Mouse (Mus musculus) ES-CJ7 (cell line): ENCODE data around the gene Hagh.

Source experiments
- DNase-seq: peaks from one replicate; pipeline ENCODE4 v3.0.0; 2011; ENCODE audit warnings: low read depth, low spot score

The Hagh gene

DNA sequence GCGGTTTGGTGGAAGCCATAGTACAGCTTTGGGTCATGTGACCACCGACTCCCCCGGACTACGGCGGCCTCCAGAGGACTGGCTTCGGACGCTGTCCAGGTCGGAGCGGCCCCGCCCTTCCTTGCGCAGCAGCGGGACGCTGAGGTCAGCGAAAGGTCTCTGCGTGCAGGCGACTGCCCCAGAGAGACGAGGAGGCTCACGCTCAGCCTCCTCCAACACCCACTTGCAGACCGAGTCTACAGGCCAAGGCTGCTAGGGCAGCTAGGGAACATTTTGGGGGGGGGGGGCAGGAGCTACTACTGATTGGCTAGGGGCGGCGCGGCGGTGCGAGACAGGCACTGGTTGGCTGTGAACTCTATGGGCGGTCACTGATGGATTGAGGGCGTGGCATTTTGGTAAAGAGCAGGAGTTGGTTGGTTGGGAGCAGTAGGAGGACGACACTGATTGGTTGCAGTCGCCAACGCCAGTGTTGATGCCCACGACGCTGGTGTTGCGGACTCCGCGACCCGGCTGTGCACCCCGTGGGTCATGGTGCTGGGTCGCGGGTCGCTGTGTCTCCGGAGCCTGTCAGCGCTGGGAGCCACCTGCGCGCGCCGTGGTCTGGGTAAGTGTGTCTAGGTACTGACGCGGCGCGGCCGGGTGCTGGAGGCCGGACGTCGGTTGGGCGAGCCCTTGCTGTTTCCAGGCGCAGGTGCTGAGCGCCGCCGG, 10.3 kb downstream of the Hagh start, which contains the start of gene Fahd1:
Fahd1 (minus strand) TSS at position 300 of the 708 bp plus-strand sequence.
- DNase-seq: peak; percentile 99

GRCm38 (mm10) chr17:24850773-24851127, 10.8 kb downstream of the Hagh start:
- DNase-seq: no peak

DNA sequence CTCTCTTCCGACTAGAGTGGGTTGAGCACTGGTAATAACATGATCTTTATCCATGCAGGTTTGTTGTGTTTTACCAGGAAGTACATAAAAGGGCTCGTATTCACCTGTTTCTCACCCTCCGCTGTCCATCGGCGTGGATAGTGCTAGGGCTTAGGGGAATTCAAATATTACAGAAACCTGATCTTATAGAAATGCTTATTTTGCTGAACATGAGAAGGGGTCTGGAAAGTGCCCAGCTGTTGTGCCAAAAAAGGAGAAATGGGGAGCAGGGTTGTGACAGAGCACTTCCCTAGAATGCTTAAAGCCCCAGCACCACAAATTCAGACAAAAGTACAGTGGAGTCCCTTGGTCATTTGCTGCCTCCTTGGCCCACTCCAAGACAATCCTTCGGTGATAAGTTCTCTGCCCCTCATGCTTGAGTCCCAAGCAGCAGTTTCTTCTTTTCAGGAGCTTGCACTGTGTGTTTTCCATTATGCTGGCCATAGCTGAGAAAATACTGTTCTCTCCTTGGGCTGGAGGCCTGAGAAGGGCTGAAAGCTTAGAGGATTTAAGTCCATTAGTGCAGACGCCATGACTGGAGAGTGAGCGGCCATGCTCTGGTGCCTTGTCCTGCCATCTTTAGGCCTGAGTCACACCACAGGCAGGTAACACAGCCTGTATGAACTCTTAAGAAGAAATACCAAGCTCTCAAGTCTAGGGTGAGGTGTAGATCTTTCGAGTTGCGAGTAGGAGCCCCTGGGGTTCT, 11.6 kb downstream of the Hagh start:
- DNase-seq: no peak

DNA sequence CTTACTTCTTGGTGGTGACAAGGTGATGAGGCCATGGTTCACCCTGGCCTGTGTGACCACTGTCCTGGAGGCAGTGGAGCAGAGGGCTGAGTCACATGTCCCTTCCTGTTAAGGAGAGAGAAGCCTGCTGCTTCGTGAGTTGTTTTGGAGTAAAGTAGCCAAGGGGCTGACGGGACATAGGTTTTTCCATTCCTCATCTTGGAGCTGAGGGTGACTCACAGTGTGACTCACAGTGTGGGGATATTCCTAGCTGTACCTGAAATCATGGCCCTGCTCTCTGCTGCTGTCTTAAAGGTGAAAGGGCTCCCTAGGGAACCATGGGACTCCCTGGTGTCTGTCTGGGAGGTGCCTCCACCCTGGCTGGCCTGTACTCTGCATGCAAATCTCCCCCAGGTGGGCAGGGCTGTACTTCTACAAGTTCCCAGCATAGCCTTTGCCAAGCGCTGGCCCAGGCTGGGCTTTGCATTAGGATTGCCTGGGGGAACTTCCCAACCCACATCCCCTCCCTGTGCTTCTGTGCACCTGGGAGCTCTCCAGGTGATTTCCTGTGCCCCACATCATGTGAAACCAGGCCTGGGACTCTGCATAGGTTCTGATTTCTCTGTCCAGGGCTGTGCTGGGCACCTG, 16.0 kb downstream of the Hagh start:
- DNase-seq: no peak

DNA sequence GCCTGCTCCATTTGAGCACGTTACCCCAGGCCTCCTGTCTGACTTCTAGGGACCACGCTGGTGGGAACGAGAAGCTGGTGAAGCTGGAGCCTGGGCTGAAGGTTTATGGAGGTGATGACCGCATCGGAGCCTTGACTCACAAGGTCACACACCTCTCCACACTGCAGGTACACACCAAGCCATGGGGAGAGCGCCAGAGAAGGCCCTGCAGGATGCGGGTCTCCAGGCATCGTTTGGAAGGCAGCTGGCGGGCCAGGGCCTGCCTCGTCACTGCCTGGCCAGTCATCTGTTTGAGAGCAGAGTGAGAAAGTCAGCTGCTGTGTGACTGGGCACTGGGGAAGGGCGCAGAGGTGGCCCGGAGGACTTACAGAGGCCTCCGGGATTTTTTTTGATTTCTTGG, 16.6 kb downstream of the Hagh start:
- no peak for DNase-seq

DNA sequence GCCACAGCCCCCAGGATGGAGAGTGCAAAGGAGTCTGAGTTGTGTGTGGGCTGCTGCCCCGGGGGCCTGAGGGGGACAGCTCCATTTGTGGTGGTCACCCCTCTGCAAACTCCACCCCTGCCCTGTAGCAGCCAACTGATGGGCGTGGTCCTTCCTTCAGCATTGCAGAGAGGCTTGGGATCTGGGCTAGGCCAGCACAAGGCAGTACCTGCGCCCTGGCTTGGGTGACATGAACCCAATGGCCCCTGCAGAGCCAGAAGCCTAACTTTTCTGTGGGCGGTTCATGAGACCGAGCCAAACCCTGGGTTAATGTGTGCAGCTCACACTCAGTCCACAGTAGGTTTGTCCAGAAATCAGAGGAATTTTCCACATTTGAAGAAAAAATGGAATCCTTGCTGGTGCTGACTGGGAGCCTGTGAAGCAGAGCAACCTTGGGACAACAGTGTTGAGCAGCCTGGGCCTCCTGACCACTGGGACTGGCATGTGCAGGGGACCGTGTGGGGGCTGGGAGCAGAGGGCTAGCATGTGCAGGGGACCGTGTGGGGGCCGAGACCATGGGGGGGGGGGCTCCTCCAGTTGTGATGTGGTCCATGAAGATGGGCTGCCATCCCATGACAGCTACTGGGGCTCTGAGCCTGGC, 18.0 kb downstream of the Hagh start:
- DNase-seq: no peak

DNA sequence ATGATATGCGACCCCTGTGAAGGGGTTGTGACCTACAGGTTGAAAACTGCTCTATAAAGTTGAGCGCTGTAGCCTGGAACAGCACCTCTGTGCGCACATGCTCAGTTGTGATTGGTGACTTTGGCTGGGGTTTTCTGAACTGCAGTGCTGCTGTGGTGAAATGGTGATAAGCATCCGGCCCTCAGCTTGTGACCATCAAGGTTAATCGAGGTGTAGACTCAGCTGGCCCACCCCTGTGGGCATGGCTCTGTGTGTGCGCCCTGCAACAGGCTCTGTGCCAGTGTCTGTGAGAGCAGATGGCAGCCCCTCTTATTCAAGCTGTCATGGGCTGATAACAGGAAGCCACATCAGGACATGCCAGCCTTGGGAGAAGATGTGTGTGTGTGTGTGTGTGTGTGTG, 19.0 kb downstream of the Hagh start:
- DNase-seq: no peak

DNA sequence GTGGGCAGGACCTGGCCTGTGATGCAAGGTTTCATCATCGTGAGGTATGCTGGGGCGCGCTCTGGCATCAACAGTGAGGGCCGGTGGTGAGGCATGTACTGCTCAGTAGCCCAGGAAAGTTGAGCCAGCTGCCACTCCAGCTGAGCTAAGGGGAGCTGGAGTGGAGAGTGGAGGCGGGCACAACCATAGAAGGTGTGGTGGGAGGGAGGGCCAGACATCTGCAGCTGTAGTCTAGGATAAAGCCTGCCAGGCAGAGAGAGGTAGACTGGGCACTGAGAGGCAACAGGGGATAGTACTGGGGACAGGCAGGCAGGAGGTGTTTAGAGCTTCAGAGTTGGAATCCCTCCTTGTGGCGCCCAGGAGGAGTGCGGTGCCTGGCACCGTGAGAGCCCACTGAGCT, 20.1 kb downstream of the Hagh start:
- DNase-seq: no peak

- no peak for DNase-seq
These were observed 21.8 kb downstream of the Hagh start for GRCm38 (mm10) chr17:24861785-24862184.

- DNase-seq: no peak
These were observed 25.8 kb downstream of the Hagh start, which contains the start of gene Igfals for GRCm38 (mm10) chr17:24865776-24866175. Igfals (plus strand) TSS chr17:24865997.

DNA sequence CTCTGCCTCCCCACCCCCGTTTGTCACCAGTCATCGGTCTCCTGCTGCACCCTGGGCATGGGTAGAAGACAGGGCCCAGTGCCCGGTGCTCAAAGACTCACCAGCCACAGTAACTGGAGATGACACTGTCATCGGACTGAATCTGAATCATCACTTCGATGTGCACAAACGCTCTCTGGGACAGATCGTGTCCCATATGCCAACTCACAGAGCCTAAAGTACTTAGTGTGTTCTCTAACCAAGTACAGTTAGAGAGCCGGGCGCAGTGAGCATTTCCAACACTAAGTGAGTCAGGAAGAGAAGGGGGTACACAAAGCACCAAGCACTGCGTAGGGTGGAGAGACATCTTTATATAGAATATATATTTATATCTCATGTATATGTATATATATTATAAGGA, 28.0 kb downstream of the Hagh start:
- DNase-seq: no peak

DNA sequence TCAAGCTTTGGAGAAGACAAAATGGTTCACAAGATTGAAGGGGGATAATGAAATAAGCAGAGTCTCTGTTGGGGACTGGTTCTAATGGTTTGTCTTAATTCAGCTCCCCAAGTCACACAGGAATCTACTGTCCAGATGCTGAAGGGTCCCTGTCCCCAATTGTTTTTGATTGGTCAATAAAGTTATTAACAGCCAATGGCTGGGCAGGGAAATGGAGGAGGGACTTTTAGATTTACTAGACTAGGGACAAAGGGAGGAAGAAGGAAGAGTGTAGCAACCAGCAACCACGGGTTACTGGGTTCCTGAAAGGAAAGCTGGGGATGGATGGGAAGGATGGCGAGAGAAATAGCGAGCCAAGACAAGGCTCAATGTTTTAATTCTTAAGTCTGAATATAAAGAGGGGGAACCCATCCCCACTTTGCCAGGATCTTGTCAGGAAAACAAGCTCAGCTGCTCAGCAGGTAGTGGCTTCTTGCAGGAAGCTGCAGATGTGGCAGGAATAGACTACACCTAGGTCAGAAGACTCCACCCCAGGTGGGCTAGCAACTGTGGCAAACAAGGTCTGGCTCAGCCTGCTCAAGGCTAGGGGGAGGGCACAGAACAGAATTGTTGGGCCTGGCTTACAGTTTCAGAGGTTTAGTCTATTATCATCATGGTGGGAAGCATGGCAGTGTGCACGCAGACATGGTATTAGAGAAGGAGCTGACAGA, 33.9 kb downstream of the Hagh start:
- peak; percentile 79 for DNase-seq

DNA sequence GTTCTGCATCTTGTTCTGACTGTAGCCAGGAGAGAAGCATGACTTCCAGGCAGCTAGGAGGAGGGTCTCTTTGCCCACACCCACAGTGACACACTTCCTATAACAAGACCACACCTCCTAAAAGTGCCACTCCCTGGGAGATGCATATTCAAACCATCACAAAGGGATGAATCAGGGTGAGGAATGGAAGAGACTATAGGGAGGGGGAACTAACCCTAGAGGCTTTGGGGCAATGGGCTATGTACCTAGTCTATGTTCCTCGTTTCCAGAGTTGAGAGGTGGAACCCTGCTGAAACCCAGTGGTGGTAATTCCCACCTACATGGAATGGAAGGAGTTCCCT, 34.4 kb downstream of the Hagh start:
- DNase-seq: peak; percentile 92

GRCm38 (mm10) chr17:24874989-24875388, 35.0 kb downstream of the Hagh start:
- DNase-seq: no peak

GRCm38 (mm10) chr17:24877336-24878116, 37.6 kb downstream of the Hagh start:
- DNase-seq: no peak

DNA sequence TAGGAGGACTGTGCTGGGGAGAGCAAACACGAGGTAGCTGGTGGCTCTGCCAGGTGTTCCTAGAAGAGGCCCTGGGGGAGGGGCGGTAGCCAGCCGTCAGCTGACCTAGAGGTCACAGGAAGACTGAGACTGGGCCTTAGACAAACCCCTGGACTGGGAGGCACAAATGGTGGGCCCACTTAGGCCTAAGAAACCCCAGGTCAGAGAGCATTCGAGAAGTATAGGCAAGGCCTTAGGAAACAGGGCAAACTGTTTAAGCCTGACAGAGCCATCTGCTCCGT, 38.1 kb downstream of the Hagh start:
- peak; percentile 45 for DNase-seq

DNA sequence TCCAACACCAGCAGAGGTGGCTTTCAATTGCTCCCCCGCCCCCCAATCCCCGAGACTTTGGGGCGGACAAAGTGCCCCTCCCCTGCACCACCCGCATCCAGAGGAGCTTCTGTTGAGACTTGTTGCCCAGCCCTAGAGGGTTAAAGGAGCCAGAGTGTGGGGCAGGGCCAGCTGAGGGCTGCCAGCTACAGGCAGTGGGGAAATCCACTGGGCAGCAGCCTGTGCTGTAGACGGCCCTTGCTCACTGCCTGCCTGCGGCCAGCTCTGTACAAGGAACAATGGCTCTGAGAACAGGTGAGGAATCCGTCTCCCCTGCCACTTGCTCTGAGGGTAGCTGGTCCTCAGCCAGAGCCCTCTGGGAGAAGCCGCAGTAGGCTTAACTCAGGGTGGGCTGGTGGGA, 38.6 kb downstream of the Hagh start:
- DNase-seq: no peak

DNA sequence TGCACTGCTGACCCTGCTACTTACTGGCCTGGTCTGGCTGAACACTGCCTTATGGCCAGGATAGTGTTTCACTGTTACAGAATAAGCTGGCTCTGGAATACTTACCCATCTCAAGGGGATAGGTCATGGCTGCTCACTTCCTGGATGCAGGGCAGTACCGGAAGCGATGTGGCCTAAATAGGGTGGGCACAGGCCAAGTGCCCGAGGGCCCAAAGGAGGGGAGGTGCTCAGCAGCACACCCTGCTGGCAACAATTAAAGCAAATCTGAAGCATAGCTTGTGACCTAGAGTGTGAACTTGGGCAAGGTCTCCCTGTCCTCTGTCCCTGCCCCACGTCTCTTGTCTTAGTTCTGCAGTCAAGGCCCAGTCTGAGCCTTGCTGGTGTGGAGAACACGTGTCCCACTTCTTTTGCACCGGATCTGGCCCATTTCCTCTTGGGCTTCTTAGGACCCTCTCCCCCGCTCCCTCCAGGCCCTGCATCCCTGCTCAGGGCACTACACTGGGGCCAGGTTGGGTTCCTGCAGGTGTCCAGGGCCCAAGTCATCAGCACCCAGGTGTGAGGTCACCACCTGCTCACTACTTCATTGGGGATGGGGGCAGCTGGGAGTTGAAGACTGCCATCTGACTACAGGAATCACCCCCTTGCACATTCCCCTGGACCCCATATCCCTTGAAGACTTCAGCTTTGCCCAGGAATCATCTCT, 41.9 kb downstream of the Hagh start:
- peak; percentile 83 for DNase-seq

- DNase-seq: no peak
These were observed 44.4 kb downstream of the Hagh start for GRCm38 (mm10) chr17:24884391-24884790.

GRCm38 (mm10) chr17:24885356-24886133, 45.6 kb downstream of the Hagh start:
- no peak for DNase-seq
